Mouse (Mus musculus) heart, embryonic 14.5 days (tissue): ENCODE data around the gene Ankar. TPM values are rescaled to one million over a fixed set of nuclear protein-coding genes. Genes with fewer than 3 reads are reported as not detected.

Experiments
- ATAC-seq: fragments of 200-750 bp; cut with Nextera tagmentation; 2 replicates; pipeline ENCODE4 v1.8.0; 2017; ENCODE audit warnings: low read depth, moderate TSS enrichment; ENCODE audit not compliant: insufficient number of reproducible peaks, insufficient read depth, low FRiP score
- H3K27ac ChIP-seq, 2 experiments: fragments of 200-500 bp in 1 of 2; fragments of 300-500 bp in 1 of 2; sonication (generic) in 1 of 2; replicated peaks in 1 of 2; 2 replicates each; pipeline ENCODE4 v1.5.1; 2012 to 2014; ENCODE audit warnings: low read depth in 2 of 2, low read length in 2 of 2, control low read depth in 1 of 2, mild to moderate bottlenecking in 1 of 2, mixed read lengths in 1 of 2; ENCODE audit not compliant: control insufficient read depth in 1 of 2, insufficient read depth in 1 of 2
- H3K27me3 ChIP-seq: fragments of 300-500 bp; sonication (generic); 2 replicates; pipeline ENCODE4 v1.6.1; 2014; ENCODE audit warnings: mild to moderate bottlenecking, low read length, control low read depth; ENCODE audit not compliant: control insufficient read depth, insufficient read depth
- H3K36me3 ChIP-seq: fragments of 300-500 bp; sonication (generic); 2 replicates; pipeline ENCODE4 v1.6.1; 2014; ENCODE audit warnings: mild to moderate bottlenecking, control low read depth, low read length, mixed read lengths; ENCODE audit not compliant: control insufficient read depth, insufficient read depth
- H3K4me1 ChIP-seq, 2 experiments: fragments of 200-500 bp in 1 of 2; fragments of 300-500 bp in 1 of 2; sonication (generic) in 1 of 2; 2 replicates each; pipeline ENCODE4 v1.6.1; 2012 to 2014; ENCODE audit warnings: low read length in 2 of 2, control low read depth in 1 of 2, mixed read lengths in 1 of 2; ENCODE audit not compliant: control insufficient read depth in 2 of 2, insufficient read depth in 2 of 2
- H3K4me2 ChIP-seq: fragments of 300-500 bp; sonication (generic); 2 replicates; pipeline ENCODE4 v1.6.1; 2014; ENCODE audit warnings: mild to moderate bottlenecking, low read length
- H3K4me3 ChIP-seq, 2 experiments: fragments of 200-500 bp in 1 of 2; fragments of 300-500 bp in 1 of 2; sonication (generic) in 1 of 2; 2 replicates each; pipeline ENCODE4 v1.5.1; 2012 to 2014; ENCODE audit warnings: low read length in 2 of 2, mild to moderate bottlenecking in 2 of 2, control low read depth in 1 of 2, low read depth in 1 of 2, moderate library complexity in 1 of 2; ENCODE audit not compliant: control insufficient read depth in 1 of 2, insufficient read depth in 1 of 2
- H3K9ac ChIP-seq: fragments of 300-500 bp; sonication (generic); 2 replicates; pipeline ENCODE4 v1.6.1; 2014; ENCODE audit warnings: mild to moderate bottlenecking, low read length
- H3K9me3 ChIP-seq: fragments of 300-500 bp; sonication (generic); 2 replicates; pipeline ENCODE4 v1.6.1; 2016; ENCODE audit warnings: low read length, control low read depth; ENCODE audit not compliant: control insufficient read depth
- WGBS: fragments of 180-500 bp; shearing (Covaris S2); extraction: QIAGEN DNeasy Blood & Tissue Kit; methylation state at CpG from one replicate; pipeline ENCODE4 v1.1.7; 2014; 5-methylcytosine and 5-hydroxymethylcytosine counted together
- polyA plus RNA-seq: library from polyadenylated mRNA; unstranded; fragments of >200 nt; fragmentation: Nextera tagmentation; extraction: Ambion mirVana; gene quantifications from 2 replicates; pipeline ENCODE4 v1.2.1, GENCODE M21; 2014

The Ankar gene
- polyA plus RNA-seq, 1 experiment from 2014 or later: not detected

GRCm38 (mm10) chr1:72612172-72612571 is 88.2 kb downstream of the Ankar start:
- H3K36me3 ChIP-seq: peaks cover 94% of the 10 kb centered on the region
- WGBS: 89% methylated on average over 6 of the region's 6 CpGs

GRCm38 (mm10) chr1:72609887-72610877 is 90.2 kb downstream of the Ankar start:
- H3K36me3 ChIP-seq: peaks cover 88% of the 10 kb centered on the region
- H3K9ac ChIP-seq: no peak overlapping the region
- no peak overlapping the region for H3K4me3 ChIP-seq
- WGBS: 85% methylated on average over 23 of the region's 23 CpGs
- H3K4me1 ChIP-seq: no peaks in the 10 kb centered on the region
- H3K4me2 ChIP-seq: no peak overlapping the region
- no peak for ATAC-seq
- H3K27me3 ChIP-seq: no peaks in the 10 kb centered on the region
- H3K9me3 ChIP-seq: no peaks in the 10 kb centered on the region
- no peak overlapping the region for H3K27ac ChIP-seq

More at GRCm38 (mm10) chr1:72612172-72612571, 88.2 kb downstream of the Ankar start:
- Histone ChIP-seq H3K9ac (no peak overlapping the region), H3K4me1 (no peaks in the 10 kb centered on the region), H3K27ac (no peak overlapping the region), H3K4me3 (no peak overlapping the region), H3K27me3 (no peaks in the 10 kb centered on the region), H3K9me3 (no peaks in the 10 kb centered on the region), H3K4me2 (no peak overlapping the region)
- ATAC-seq: no peak

GRCm38 (mm10) chr1:72609129-72609528 is 91.2 kb downstream of the Ankar start:
- Histone ChIP-seq H3K9ac (no peak overlapping the region), H3K9me3 (no peaks in the 10 kb centered on the region), H3K4me2 (no peak overlapping the region), H3K4me1 (no peaks in the 10 kb centered on the region), H3K27ac (no peak overlapping the region), H3K4me3 (no peak overlapping the region), H3K27me3 (no peaks in the 10 kb centered on the region), H3K36me3 (peaks cover 83% of the 10 kb centered on the region)
- 85% methylated on average over 10 of the region's 10 CpGs for WGBS
- ATAC-seq: no peak

GRCm38 (mm10) chr1:72606186-72606673 is 94.1 kb downstream of the Ankar start:
- no peak overlapping the region for H3K4me2 ChIP-seq
- WGBS: 93% methylated on average over 12 of the region's 12 CpGs
- H3K9ac ChIP-seq: no peak overlapping the region
- no peak for ATAC-seq
- peaks cover 10% of the 10 kb centered on the region in 2 experiments for H3K4me1 ChIP-seq
- no peaks in the 10 kb centered on the region for H3K27me3 ChIP-seq
- H3K36me3 ChIP-seq: peaks cover 73% of the 10 kb centered on the region
- no peaks in the 10 kb centered on the region for H3K9me3 ChIP-seq
- H3K4me3 ChIP-seq: no peak overlapping the region
- H3K27ac ChIP-seq: no peak overlapping the region

- H3K27me3 ChIP-seq: no peaks in the 10 kb centered on the region
- WGBS: 89% methylated on average over 5 of the region's 5 CpGs
- H3K4me1 ChIP-seq: peaks cover 35 to 41% of the 10 kb centered on the region in 2 experiments
- H3K4me2 ChIP-seq: no peak overlapping the region
- no peak overlapping the region for H3K4me3 ChIP-seq
- H3K9me3 ChIP-seq: no peaks in the 10 kb centered on the region
- H3K36me3 ChIP-seq: peaks cover 64% of the 10 kb centered on the region
- no peak overlapping the region for H3K27ac ChIP-seq
- ATAC-seq: no peak
- H3K9ac ChIP-seq: no peak overlapping the region
These were observed 97.6 kb downstream of the Ankar start for GRCm38 (mm10) chr1:72602803-72603202.

GRCm38 (mm10) chr1:72602186-72602585 is 98.2 kb downstream of the Ankar start:
- H3K36me3 ChIP-seq: peaks cover 64% of the 10 kb centered on the region
- no peaks in the 10 kb centered on the region for H3K9me3 ChIP-seq
- H3K4me3 ChIP-seq: no peak overlapping the region
- H3K27ac ChIP-seq: peak overlapping the region; percentile 25 to 50; a peak in 3 of 4 replicates
- 41% methylated on average over 5 of the region's 5 CpGs for WGBS
- H3K9ac ChIP-seq: no peak overlapping the region
- H3K4me2 ChIP-seq: no peak overlapping the region
- no peak for ATAC-seq
- H3K4me1 ChIP-seq: peaks cover 35 to 41% of the 10 kb centered on the region in 2 experiments
- H3K27me3 ChIP-seq: no peaks in the 10 kb centered on the region

GRCm38 (mm10) chr1:72601233-72601632 is 99.1 kb downstream of the Ankar start:
- Histone ChIP-seq H3K4me3 (no peak overlapping the region), H3K36me3 (peaks cover 65% of the 10 kb centered on the region), H3K9ac (no peak overlapping the region), H3K9me3 (no peaks in the 10 kb centered on the region), H3K4me1 (peaks cover 35 to 41% of the 10 kb centered on the region in 2 experiments), H3K27me3 (no peaks in the 10 kb centered on the region), H3K27ac (peak overlapping the region; percentile 25 to 50; a peak in 1 of 4 replicates), H3K4me2 (no peak overlapping the region)
- ATAC-seq: no peak
- WGBS: 74% methylated on average over 7 of the region's 7 CpGs
